Mouse (Mus musculus) kidney, adult 2 months (tissue): ENCODE data around the gene Zfp830.

Experiments
- CTCF ChIP-seq: fragments of 200-500 bp; conservative IDR thresholded peaks from 2 replicates; pipeline ENCODE4 v1.5.1; 2011; ENCODE audit warnings: low read depth, mild to moderate bottlenecking, control low read depth, low read length, moderate library complexity, mixed read lengths; ENCODE audit not compliant: insufficient read depth, insufficient read length
- POLR2A ChIP-seq: fragments of 200-500 bp; IDR thresholded peaks from one replicate; pipeline ENCODE4 v1.6.1; 2011; ENCODE audit warnings: low read depth, low read length, control low read depth

DNA sequence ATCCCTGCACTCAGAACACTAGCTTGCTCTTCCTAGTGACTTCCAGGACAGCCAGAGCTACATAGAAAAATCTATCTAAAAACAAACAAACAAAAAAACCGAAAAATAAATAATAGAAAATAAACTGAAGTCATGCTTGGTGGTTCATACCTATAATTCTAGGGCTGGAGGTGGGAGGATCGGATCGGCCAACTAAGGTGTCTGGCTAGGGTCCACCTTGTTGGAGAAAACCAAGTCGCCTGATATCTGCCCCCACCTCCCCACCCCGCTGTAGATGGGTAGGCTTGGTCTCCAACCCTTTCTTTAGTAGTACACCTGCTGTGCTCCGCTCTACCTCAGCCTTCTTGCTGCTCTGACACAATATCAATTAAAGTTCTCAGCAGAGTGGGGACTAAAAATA, 18.1 kb downstream of the Zfp830 start:
- TF ChIP-seq CTCF (no peak), POLR2A (no peak)
